Mouse (Mus musculus): ENCODE data around the gene Adcy10.

Adcy10 gene

GRCm38 (mm10) chr1:165536079-165536675 is 51.2 kb downstream of the Adcy10 start:
- no peak for DNase-seq

- DNase-seq = no peak
Measured at GRCm38 (mm10) chr1:165537241-165537807, 52.3 kb downstream of the Adcy10 start.

GRCm38 (mm10) chr1:165556711-165557110 is 71.7 kb downstream of the Adcy10 start:
- DNase-seq = no peak

DNA sequence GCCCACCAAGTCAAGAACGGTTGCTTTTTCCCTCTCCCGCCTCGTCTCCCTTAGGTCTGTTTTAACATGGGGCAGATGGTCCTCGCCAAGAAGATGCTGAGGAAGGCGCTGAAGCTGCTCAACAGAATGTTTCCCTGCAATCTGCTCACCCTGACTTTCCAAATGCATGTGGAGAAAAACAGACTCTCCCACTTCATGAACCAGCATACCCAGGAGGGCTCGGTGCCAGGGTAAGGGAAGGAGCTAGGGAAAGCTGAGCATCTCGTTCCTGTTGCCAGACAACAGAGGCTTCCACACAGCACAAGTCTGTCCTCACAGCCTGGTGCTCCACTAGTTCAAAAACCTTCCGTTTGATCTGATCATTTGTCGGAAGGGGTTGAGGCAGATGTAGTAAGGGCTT is 74.1 kb downstream of the Adcy10 start:
- DNase-seq = no peak

DNA sequence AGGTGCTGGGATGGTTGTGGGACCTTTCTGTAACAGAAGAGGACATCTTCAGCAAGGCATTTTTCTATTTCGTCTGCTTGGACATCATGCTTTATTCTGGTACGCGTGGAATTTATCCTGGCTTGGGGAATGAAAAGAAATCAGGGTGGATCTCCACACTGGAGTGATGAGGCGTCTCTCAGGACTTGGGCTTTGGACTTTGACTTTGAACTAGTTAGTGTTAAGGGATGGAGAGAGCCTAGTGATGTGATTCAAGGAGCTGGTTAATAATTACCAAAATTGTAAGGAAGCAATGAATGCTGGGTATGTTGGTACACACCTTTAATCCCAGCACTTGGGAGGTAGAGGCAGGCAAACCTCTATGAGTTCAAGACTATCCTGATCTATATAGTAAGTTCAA is 80.3 kb downstream of the Adcy10 start:
- DNase-seq = no peak

DNA sequence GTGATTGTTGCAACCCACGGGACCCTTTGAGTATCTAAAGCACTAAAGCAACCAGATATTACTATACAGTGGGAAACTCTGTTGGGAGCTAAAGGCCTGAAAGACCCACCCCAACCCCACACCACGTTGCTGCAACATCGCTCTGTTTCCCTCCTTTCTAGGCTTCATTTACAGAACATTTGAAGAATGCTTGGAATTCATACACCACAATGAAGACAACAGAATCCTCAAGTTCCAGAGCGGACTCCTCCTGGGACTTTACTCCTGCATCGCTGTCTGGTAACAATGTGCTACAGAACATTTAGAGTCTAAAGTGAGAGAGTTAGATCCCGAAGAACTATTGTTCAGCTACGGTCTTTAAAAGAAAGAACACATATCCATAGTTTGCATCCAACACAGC is 82.5 kb downstream of the Adcy10 start:
- no peak for DNase-seq

DNA sequence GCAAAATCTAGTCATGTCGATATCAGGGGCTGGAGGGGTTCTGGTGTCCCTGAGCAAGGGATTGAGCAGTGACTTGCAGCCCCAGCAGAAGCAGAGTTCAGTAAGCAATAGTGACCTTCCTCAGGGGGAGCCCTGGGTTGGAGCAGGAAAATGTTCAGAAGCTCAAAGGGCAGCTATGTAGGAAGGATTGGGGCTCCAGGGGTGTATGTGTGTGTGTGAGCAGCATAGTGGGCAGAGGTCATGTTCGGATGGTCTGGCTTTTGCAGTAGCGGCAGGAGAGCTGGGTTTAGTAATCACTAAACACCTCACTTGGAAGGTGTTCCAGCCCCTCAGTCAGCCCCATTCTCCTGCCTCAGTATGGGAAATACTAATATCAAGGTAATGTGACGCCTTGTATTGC is 91.0 kb downstream of the Adcy10 start:
- DNase-seq = no peak

DNA sequence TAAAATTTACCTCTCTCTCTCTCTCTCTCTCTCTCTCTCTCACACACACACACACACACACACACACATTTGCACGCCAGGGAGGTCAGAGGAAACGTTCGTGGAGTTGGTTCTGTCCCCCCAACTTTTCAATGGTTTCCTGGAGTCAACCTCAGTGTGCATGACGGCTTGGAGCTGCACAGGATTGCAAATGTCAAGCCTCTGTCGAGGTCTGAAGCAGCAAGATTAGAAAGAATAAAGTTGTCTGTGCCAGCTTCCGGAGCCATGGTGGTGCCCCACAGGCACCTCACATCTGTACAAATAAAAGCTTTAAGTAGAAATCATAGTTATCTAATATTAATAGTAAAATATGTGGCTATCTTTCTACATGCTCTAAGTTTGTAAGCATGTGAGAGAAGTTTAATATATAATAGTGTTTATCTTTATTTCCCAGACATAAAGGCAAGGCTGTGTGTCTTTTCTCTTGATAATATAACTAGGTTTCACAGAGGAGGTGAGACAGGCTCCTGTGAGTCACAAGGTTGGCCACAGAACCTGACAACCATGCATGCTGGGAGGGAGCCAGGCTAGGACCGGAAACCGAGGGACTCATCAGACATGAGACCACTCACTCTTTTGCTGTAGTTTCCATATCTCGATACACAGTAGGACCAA is 91.6 kb downstream of the Adcy10 start:
- no peak for DNase-seq

DNA sequence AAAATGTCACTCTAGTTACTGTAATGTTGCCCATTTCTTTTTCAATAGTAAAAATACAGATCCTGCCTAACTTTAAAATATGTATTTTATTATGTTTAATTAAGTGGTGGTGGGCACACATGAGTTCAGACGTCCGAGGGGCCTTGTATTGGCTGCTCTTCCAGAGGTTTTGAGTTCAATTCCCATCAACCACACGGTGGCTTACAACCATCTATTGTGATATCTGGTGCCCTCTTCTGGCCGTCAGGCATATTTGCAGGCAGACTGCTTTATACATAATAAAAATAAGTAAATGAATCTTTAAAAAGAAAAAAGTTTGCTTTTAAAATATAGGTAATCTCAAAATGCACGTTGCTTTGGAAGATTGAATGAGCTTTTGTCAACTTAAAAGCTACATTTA is 94.3 kb downstream of the Adcy10 start:
- peak; percentile 23 for DNase-seq

- DNase-seq = no peak
Measured at GRCm38 (mm10) chr1:165581255-165581654, 96.3 kb downstream of the Adcy10 start.

DNA sequence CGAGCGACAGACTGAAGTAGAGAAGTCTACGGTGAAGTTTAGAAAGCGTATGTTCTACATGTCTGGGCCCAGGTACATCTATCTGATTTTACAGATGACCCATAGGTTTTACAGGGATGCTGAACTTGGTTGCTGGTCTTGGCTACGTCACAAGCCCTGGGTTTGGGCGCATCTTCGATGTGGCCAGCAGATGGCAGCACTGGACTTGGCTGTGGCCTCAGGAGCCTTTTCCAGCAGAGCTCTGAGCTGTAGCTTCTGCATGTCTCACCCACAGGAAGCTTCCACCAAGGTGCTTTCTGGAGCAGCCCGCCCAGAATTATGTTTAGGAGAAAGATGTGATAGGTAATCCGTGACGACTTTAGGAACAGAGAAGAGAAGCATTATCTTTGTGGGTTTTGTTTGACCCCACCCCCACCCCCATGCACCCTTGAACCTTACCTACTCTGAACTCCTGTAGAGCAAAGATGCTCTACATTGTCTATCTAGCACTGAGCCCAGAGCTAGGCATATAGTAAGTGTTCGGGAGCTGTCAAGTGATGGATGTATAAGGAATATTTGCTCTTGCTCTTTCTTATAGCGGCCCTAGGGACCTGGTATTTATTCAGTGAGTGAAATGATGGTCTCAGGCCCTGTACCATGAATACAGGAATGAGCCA is 98.7 kb downstream of the Adcy10 start:
- peak; percentile 91 for DNase-seq

- no peak for DNase-seq
Measured at GRCm38 (mm10) chr1:165585389-165586104, 100.6 kb downstream of the Adcy10 start.

DNA sequence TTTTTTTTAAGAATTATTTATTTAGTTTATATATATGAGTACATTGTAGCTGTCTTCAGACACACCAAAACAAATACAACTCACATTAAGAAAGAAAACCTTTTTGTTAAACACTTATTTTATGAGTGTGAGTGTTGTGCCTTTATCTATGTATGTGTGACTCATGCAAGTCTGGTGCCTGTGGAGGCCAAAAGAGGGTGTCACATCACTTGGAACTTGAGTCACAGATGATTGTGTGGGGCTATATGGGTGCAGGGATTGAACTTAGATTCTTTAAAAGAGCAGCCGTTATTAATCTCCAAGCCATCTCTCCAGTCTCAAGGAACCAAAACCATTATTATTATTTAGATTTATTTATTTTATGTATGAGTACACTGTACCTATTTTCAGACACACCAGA is 101.4 kb downstream of the Adcy10 start:
- DNase-seq = no peak

DNA sequence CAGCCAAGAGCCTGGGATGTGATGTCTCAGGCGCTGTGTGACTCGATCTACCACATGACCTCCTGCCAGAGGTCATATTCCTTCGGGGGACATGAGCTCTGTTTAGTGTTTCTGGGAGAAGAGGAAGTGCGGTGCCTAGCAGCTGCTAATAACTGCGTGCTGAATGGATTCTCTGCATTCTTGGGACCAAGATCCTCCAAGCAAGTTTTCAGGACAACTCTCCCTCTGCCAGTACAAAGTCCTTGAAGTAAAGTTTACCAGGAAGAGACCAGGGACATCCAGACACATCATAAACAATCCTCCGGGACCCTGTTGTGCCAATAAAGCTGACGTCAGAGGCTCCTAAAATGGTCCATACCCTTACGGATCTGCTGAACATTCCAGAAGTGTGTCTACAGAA is 102.9 kb downstream of the Adcy10 start:
- DNase-seq = no peak

- peak; percentile 50 for DNase-seq
Measured at GRCm38 (mm10) chr1:165589280-165590048, 104.5 kb downstream of the Adcy10 start.

GRCm38 (mm10) chr1:165590760-165591159 is 105.8 kb downstream of the Adcy10 start:
- DNase-seq = no peak

- no peak for DNase-seq
Measured at GRCm38 (mm10) chr1:165592295-165593082, 107.5 kb downstream of the Adcy10 start.

GRCm38 (mm10) chr1:165594699-165595421 is 109.9 kb downstream of the Adcy10 start:
- DNase-seq = no peak

DNA sequence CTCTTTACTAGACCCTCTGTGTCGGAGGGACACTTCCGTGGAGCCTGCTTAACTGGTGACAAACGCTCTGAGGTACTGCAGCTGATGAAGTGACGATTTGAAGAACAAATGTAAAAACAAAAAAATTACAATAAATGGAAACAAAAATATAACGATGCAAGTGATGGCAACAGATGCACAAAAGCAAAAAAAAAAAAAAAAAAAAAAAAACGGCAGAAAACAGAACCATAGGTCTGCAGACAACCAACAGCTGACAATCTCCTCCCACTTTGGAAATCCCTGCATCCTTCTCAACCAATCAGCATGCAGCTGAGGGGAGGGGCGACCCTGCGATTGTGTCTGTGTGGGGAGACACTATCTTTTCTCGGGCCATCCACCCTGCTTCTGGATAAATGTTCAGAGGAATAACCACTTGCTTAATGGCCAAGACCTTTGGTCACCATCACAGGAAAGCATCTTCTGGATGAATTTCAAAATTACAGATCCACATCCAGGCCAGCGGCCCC is 116.8 kb downstream of the Adcy10 start:
- no peak for DNase-seq

- DNase-seq = no peak
Measured at GRCm38 (mm10) chr1:165603218-165603617, 118.2 kb downstream of the Adcy10 start.

GRCm38 (mm10) chr1:165604203-165604602 is 119.2 kb downstream of the Adcy10 start:
- no peak for DNase-seq

Data from embryo, embryonic 11 days (tissue).